Mouse (Mus musculus) heart, embryonic 15.5 days (tissue): ENCODE measurements around the gene Hist2h2bb. TPM values are rescaled to one million over a fixed set of nuclear protein-coding genes. Genes with fewer than 3 reads are reported as not detected.
A peak's percentile ranks its signal among the peaks of the same experiment; 100 is the strongest.
"Not testable (repeated sequence)": the region's sequence is repeated elsewhere in the genome, so short reads cannot be mapped to it uniquely, and the experiment has no call there.

Source experiments
- ATAC-seq: fragments of 200-750 bp; cut with Nextera tagmentation; replicated peaks from 2 replicates; pipeline ENCODE4 v1.8.0; 2017; ENCODE audit warnings: low read depth, moderate TSS enrichment; ENCODE audit not compliant: insufficient number of reproducible peaks, insufficient read depth, low FRiP score
- H3K27ac ChIP-seq: fragments of 300-500 bp; sonication (generic); 2 replicates; pipeline ENCODE4 v1.5.1; 2015; ENCODE audit warnings: mild to moderate bottlenecking, inconsistent platforms
- H3K27me3 ChIP-seq: fragments of 300-500 bp; sonication (generic); 2 replicates; pipeline ENCODE4 v1.6.1; 2015; ENCODE audit warnings: inconsistent platforms
- H3K36me3 ChIP-seq: fragments of 300-500 bp; sonication (generic); 2 replicates; pipeline ENCODE4 v1.6.1; 2015; ENCODE audit warnings: mild to moderate bottlenecking, inconsistent platforms
- H3K4me1 ChIP-seq: fragments of 300-500 bp; sonication (generic); replicated peaks from 2 replicates; pipeline ENCODE4 v1.6.1; 2015; ENCODE audit warnings: inconsistent platforms
- H3K4me2 ChIP-seq: fragments of 300-500 bp; sonication (generic); 2 replicates; pipeline ENCODE4 v1.6.1; 2015; ENCODE audit warnings: inconsistent platforms, mild to moderate bottlenecking, moderate library complexity
- H3K4me3 ChIP-seq: fragments of 300-500 bp; sonication (generic); 2 replicates; pipeline ENCODE4 v1.5.1; 2015; ENCODE audit warnings: mild to moderate bottlenecking, inconsistent platforms
- H3K9ac ChIP-seq: fragments of 300-500 bp; sonication (generic); 2 replicates; pipeline ENCODE4 v1.6.1; 2015; ENCODE audit warnings: mild to moderate bottlenecking, inconsistent platforms
- H3K9me3 ChIP-seq: fragments of 300-500 bp; sonication (generic); replicated peaks from 2 replicates; pipeline ENCODE4 v1.6.1; 2016; ENCODE audit warnings: inconsistent platforms
- WGBS: fragments of 180-500 bp; shearing (Covaris S2); methylation state at CpG from one replicate; pipeline ENCODE4 v1.1.7; 2015; ENCODE audit warnings: mixed read lengths; 5-methylcytosine and 5-hydroxymethylcytosine counted together
- polyA plus RNA-seq: library from polyadenylated mRNA; unstranded; fragments of >200 nt; fragmentation: Nextera tagmentation; extraction: Ambion mirVana; gene quantifications from 2 replicates; pipeline ENCODE4 v1.2.1, GENCODE M21; 2015

Gene Hist2h2bb
- polyA plus RNA-seq, 1 experiment from 2014 or later: 4.8 TPM

DNA sequence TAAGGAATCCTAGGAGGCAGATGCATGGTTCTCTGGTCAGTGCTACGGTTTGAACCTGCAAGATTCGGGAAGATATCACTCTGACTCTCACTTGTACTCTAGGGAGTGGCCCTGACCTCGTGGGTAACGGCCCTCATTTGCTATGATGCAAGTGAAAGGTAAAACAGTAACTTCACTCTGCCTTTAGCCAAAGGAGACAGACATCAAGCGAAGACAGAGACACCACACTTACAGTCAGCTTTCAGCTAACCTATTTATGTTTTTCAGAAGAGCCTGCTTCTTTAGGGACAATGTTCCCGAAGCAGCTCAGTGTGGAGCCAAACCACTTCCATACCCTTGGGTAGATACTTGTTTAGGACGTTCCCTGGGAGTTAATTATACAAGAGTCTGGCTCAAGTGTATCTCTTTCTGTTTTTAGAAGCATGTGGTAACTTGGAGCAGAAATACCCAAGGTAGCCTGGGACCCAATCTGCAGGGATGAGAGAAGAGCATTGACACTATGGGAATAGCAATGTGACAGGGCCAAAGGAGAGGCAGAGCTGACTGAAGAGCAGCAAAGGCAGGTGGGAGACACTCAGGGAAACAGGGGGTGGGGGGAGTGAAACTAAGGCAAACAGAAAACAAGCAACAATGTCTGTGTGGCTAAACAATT, 25.5 kb upstream of the Hist2h2bb start:
- Histone ChIP-seq H3K4me1 (peaks cover 35% of the 10 kb centered on the region), H3K9me3 (no peaks in the 10 kb centered on the region), H3K4me3 (peak overlapping the region; percentile 50; the same call in 1 of the 2 replicates), H3K4me2 (peak overlapping the region; percentile 73), H3K27ac (peak overlapping the region; percentile 96), H3K36me3 (no peaks in the 10 kb centered on the region), H3K9ac (peak overlapping the region; percentile 66; the same call in 1 of the 2 replicates), H3K27me3 (no peaks in the 10 kb centered on the region)
- no peak for ATAC-seq
- WGBS: 76% methylated on average over 7 of the region's 7 CpGs

DNA sequence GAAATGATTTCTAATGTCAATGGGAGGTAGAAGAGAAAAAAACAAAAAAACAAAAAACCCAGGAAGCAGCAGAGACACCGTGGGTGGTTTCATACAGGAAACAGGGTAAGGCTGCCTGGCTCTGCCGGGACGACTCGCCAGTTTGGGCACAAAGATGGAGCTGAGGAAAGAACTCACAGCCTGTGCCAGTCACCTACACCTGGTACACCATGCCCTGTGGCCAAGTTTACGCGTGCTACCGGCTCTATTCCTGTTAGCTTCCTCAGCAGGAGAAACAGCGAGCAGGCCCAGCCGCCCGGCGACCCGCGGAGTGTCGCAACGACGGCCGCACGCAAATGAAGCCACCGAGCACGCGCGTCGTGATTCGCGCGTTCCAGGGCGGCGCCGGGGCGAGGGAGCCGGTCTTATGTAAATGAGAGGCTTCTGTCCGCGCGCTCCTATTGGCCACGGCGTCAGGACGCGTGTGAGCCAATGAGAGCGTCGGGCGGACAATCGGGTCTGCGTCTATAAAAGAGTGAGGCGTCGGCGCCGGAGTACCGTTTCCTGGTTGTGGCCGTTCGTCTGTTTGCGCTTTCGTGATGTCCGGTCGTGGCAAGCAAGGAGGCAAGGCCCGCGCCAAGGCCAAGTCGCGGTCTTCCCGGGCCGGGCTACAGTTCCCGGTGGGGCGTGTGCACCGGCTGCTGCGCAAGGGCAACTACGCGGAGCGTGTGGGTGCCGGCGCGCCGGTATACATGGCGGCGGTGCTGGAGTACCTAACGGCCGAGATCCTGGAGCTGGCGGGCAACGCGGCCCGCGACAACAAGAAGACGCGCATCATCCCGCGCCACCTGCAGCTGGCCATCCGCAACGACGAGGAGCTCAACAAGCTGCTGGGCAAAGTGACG, 24.3 kb upstream of the Hist2h2bb start, which contains the start of gene Hist2h2aa1:
Gene Hist2h2aa1, plus strand, starts transcription at position 495 of the 884 bp plus-strand sequence.
- H3K9me3 ChIP-seq, H3K36me3 ChIP-seq, H3K27me3 ChIP-seq: not testable (repeated sequence)
- H3K4me1 ChIP-seq: peaks cover 37% of the 10 kb centered on the region
- peak within 1 kb of the TSS; percentile 50 for H3K4me3 ChIP-seq
- under 1% methylated on average over 41 of the region's 88 CpGs for WGBS
- peak; percentile 87 for ATAC-seq
- H3K9ac ChIP-seq: peak within 1 kb of the TSS; percentile 66
- H3K4me2 ChIP-seq: peak within 1 kb of the TSS; percentile 73
- peak within 1 kb of the TSS; percentile 96 for H3K27ac ChIP-seq

DNA sequence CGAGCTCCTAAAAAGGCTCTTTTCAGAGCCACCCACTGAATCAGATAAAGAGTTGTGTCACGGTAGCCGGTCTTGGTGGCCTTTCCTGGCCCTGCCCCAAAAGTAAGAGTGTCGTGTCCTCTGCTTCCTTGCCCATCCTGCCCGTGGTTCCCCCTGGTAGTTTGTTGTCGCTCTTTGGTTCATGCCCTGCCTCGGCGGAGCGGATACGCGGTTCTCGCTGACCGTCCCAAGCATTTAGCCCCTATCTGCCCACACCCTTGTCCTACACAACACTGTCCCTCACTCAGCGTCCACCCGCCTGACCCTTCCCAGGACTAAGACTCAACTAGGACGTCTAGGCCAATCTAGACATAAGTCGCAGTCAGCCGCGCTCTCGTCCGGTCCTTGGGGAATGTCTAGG, 23.5 kb upstream of the Hist2h2bb start:
- Histone ChIP-seq H3K27ac (peak overlapping the region; percentile 77), H3K4me1 (peaks cover 35% of the 10 kb centered on the region), H3K4me3 (peak overlapping the region; percentile 41), H3K4me2 (peak overlapping the region; percentile 43; the same call in 1 of the 2 replicates)
- H3K27me3 ChIP-seq, H3K9me3 ChIP-seq, H3K9ac ChIP-seq, H3K36me3 ChIP-seq: not testable (repeated sequence)
- WGBS: 0% methylated on average over 10 of the region's 21 CpGs
- ATAC-seq: peak; percentile 1

DNA sequence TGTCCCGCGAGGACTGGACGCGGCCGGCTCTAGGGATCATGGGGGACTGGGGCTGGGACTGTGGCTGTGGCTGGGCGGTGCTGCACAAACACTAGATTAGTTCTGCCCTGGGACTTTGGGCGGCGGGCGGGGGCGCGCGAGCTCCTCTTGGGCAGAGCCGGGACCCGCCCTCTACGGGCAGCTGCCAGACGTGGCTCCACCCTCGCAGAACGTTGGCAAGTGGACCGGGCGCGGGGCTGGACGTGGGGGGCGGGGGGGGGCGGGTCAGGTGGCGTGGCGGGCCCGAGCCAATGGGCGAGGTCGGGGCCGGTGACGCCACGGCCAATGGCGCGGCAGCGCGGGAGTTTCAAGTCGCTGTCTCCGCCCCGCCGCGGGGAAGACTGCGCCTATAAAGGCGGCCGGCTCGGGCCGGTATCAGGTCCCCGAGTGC, 23.1 kb upstream of the Hist2h2bb start, which contains the start of gene Hist2h3c1:
Gene Hist2h3c1, plus strand, starts transcription at position 259 of the 430 bp plus-strand sequence.
- peak; percentile 91 for ATAC-seq
- peak within 1 kb of the TSS; percentile 50 for H3K9ac ChIP-seq
- peaks cover 35% of the 10 kb centered on the region for H3K4me1 ChIP-seq
- H3K27ac ChIP-seq: peak within 1 kb of the TSS; percentile 77
- not testable (repeated sequence) for H3K36me3 ChIP-seq, H3K27me3 ChIP-seq, H3K9me3 ChIP-seq
- 0% methylated on average over 9 of the region's 47 CpGs for WGBS
- peak within 1 kb of the TSS; percentile 60 for H3K4me2 ChIP-seq
- peak within 1 kb of the TSS; percentile 47 for H3K4me3 ChIP-seq

DNA sequence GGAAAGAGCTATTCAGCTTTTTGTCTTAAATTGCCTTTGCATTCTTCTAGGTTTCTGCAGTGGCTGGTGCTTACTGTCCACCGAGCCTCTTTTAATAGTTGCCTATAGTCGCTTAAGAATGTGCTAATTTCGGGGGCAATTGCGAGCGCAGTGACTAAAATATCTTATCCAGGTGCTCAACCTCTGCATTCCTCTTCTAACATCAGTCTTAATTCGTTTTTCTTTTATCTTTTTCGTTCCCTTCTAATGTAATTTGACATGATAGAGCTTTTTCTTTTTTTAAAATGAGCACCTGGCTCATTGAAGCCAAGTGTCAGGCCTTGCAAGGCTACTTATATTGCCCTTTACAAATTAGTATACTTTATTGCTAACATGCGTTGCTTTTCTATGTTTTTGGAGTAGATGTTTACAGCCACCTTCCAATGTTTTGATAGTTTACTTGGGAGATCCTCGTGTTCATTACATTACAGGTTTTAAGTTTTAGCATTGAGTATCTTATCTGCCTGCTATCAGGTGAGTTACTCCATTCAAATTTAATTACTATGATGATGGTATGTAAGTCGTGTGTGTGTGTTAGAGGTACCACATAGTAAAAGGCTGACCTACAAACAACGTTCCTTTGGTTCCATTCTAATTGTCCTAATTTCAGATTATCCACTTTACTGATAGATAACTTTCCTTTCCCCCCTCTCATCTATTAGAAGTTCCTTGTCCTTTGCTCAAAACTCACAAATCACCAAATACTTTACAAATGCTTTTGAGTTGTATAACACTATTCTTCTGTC, 22.0 kb upstream of the Hist2h2bb start:
- H3K27me3 ChIP-seq: no peaks in the 10 kb centered on the region
- H3K27ac ChIP-seq: peak overlapping the region; percentile 27; the same call in 1 of the 2 replicates
- WGBS: 9% methylated on average over 11 of the region's 11 CpGs
- H3K4me1 ChIP-seq: peaks cover 35% of the 10 kb centered on the region
- H3K4me2 ChIP-seq: peak overlapping the region; percentile 60
- peak overlapping the region; percentile 47 for H3K4me3 ChIP-seq
- H3K9ac ChIP-seq: peak overlapping the region; percentile 50
- H3K36me3 ChIP-seq: no peaks in the 10 kb centered on the region
- ATAC-seq: no peak
- H3K9me3 ChIP-seq: no peaks in the 10 kb centered on the region

DNA sequence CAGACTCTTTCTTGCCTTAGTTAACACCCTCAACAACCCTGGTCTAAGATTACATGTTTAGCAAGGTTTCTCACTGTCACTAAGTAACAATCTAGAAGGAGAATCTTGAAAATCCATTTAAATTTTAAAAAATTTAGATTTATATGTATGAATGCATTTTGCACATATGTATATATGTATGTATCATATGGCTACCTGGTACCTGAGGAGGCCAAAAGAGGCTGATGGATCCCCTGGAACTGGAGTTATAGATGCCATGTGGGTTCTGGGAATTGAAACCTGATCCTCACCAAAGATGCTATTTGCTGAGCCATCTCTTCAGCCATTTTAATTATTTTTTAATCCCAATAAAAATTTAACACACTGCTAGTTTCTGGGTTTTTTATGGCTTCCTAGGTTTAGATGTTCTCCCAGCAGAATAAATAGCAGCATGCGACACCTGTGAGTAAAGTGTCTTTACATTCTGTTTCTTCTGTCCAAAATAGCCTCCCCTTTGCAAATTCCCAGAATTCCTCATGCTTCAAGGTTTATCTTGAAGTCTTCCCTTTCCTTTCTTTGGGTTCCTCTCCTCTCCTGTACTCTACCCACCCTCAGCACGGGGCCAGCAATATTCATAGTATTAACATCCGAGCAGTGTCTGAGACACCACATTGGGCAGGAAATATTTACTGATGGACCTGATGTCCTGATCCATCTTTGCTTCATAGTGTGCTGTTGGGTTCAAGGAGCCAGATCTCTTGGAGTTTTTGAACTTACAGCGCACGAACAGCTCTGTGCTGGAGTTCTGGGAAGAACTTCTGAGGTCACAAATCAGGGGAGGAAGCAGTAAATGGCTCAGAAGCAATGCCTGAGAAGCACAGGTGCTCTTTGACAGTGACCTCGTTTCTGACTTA, 21.2 kb upstream of the Hist2h2bb start:
- WGBS: 44% methylated on average over 6 of the region's 6 CpGs
- H3K27ac ChIP-seq: peak overlapping the region; percentile 4
- no peaks in the 10 kb centered on the region for H3K9me3 ChIP-seq
- H3K9ac ChIP-seq: peak overlapping the region; percentile 18; the same call in 1 of the 2 replicates
- ATAC-seq: no peak
- H3K27me3 ChIP-seq: no peaks in the 10 kb centered on the region
- peak overlapping the region; percentile 60 for H3K4me2 ChIP-seq
- no peaks in the 10 kb centered on the region for H3K36me3 ChIP-seq
- H3K4me3 ChIP-seq: peak overlapping the region; percentile 47
- peaks cover 32% of the 10 kb centered on the region for H3K4me1 ChIP-seq

DNA sequence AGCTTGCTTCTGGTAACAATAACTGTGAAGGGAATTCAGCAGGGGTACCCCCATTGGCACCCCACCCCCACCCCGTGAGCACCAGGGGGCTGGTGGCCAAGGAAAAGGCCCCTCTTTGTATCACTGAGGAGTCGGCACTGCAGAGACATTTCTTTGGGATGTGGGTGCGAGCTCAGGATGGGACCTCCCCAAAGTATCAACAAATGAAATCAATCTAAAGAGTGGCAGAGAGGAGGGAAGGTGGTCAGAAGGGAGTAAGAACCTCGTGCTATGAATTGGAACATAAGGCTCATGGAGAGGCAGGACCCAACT, 20.6 kb upstream of the Hist2h2bb start:
- peak overlapping the region; percentile 4; the same call in 1 of the 2 replicates for H3K27ac ChIP-seq
- H3K4me3 ChIP-seq: 0 out of 2 replicates have a peak overlapping the region, but pooled peaks have one; percentile 47
- H3K9ac ChIP-seq: peak overlapping the region; percentile 18; the same call in 1 of the 2 replicates
- H3K36me3 ChIP-seq: no peaks in the 10 kb centered on the region
- peak overlapping the region; percentile 60 for H3K4me2 ChIP-seq
- H3K9me3 ChIP-seq: no peaks in the 10 kb centered on the region
- H3K4me1 ChIP-seq: peaks cover 26% of the 10 kb centered on the region
- WGBS: 51% methylated on average over 4 of the region's 4 CpGs
- no peaks in the 10 kb centered on the region for H3K27me3 ChIP-seq
- no peak for ATAC-seq

DNA sequence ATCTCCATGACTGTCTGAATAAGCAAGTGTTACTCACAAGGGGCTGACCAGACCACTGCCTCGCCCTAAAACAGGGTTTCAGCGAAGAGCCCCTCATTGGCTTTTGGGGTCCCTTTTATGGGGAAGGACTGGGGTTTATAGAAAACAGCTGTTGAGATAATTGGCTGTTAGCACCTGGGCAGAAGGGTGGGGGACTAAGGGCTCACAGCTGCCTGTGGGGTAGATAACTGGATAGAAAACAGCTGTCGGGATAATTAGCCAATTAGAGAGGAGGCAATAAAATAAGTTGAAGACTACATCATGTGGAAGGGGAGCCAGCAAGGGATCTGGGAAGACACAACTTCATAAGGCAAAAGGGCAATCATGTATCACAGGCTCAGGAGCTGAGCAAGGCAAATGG, 18.7 kb upstream of the Hist2h2bb start:
- H3K9ac ChIP-seq: no peak overlapping the region
- 71% methylated on average over 3 of the region's 3 CpGs for WGBS
- no peak overlapping the region for H3K4me2 ChIP-seq
- ATAC-seq: no peak
- H3K27ac ChIP-seq: no peak overlapping the region
- H3K36me3 ChIP-seq: no peaks in the 10 kb centered on the region
- H3K27me3 ChIP-seq: no peaks in the 10 kb centered on the region
- peaks cover 22% of the 10 kb centered on the region for H3K4me1 ChIP-seq
- no peak overlapping the region for H3K4me3 ChIP-seq
- no peaks in the 10 kb centered on the region for H3K9me3 ChIP-seq

DNA sequence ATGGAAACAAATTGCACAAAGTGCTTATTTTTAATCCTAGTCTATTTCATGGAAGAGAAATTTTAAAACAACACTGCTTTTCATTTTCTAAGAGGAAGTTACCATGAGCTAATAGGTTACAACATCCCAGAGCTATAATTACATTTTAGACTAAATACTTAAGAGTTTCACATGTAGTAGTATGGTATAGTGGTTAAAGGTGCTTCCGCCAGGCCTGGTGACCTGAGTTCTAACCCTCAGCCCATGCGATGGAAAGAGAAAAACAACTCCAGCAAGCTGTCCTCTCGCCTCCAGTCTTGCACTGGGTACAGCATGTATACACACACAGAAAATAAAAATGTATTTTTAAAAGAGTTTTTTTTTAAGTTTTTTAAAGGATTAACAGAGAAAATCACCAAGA, 17.8 kb upstream of the Hist2h2bb start:
- H3K9ac ChIP-seq: no peak overlapping the region
- WGBS: 86% methylated on average over 3 of the region's 3 CpGs
- H3K27me3 ChIP-seq: no peaks in the 10 kb centered on the region
- H3K27ac ChIP-seq: no peak overlapping the region
- no peak for ATAC-seq
- H3K4me1 ChIP-seq: peaks cover 25% of the 10 kb centered on the region
- H3K4me2 ChIP-seq: no peak overlapping the region
- H3K4me3 ChIP-seq: no peak overlapping the region
- H3K36me3 ChIP-seq: no peaks in the 10 kb centered on the region
- H3K9me3 ChIP-seq: no peaks in the 10 kb centered on the region

DNA sequence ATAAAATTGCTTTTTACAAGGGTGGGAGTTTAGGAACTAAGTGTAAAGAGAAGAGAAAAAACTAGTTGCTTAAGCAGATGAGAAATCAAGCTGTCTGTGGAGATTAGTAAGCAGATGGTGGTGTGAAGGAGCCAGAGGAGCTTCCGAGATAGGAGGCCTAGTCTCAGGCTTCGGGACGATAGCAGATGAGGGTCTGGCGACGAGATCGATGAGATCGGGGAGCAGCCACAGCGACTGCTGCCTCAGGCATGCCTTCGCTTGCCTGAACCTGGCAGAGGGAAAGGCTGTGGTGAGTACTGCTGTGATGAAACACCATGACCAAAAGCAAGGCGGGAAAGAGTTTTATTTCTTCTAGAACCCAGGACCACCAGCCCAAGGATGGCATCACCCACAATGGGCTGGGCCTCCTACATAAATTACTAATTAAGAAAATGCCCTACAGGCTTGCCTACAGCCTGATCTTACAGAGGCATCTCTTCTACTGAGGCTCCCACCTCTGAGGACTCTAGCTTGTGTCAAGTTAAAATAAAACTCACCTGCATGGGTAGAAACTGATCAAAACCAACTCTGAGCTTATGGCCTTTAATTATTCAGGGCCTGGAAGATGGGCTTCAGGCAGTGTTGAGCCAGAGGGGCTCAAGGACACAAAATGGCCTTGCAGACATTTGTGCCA, 14.7 kb upstream of the Hist2h2bb start:
- 0 out of 2 replicates have a peak, but pooled peaks cover 8% of the 10 kb centered on the region for H3K4me1 ChIP-seq
- no peak overlapping the region for H3K9ac ChIP-seq
- H3K27ac ChIP-seq: no peak overlapping the region
- H3K4me3 ChIP-seq: no peak overlapping the region
- no peak overlapping the region for H3K4me2 ChIP-seq
- WGBS: 27% methylated on average over 10 of the region's 10 CpGs
- no peak for ATAC-seq
- no peaks in the 10 kb centered on the region for H3K36me3 ChIP-seq
- no peaks in the 10 kb centered on the region for H3K27me3 ChIP-seq
- H3K9me3 ChIP-seq: no peaks in the 10 kb centered on the region
